Mouse (Mus musculus) kidney, postnatal 4 days (tissue): ENCODE data around the gene Il1rl2.
"Not testable (repeated sequence)": the region's sequence is repeated elsewhere in the genome, so short reads cannot be mapped to it uniquely, and the experiment has no call there.

Source experiments
- DNase-seq, 2 experiments: peaks; one replicate each; pipeline ENCODE4 v3.0.0; 2021; ENCODE audit warnings: mixed read lengths in 2 of 2

Gene Il1rl2

DNA sequence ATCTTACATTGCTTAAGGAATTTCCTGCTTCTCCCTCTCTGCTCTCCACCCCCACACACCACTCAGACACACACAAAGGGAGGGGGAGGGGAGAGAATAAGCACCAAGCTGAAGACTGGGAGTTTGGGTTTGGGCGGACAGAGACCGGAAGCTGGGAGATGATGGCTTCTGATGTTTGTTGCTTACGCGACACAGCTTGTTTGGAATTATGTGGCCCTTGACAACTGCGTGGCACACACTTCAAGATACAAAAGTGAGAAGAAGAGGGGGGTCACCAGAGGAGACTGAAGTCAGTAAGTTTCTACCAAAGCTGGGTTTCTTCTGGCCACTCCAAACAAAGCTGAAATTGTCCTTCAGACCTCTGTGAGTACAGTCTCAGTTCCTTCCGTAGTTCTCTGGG lies at the start of gene Il1rl2:
Il1rl2 (plus strand) TSS at position 154 of the 400 bp plus-strand sequence.
- DNase-seq: peak; percentile 52 to 72

DNA sequence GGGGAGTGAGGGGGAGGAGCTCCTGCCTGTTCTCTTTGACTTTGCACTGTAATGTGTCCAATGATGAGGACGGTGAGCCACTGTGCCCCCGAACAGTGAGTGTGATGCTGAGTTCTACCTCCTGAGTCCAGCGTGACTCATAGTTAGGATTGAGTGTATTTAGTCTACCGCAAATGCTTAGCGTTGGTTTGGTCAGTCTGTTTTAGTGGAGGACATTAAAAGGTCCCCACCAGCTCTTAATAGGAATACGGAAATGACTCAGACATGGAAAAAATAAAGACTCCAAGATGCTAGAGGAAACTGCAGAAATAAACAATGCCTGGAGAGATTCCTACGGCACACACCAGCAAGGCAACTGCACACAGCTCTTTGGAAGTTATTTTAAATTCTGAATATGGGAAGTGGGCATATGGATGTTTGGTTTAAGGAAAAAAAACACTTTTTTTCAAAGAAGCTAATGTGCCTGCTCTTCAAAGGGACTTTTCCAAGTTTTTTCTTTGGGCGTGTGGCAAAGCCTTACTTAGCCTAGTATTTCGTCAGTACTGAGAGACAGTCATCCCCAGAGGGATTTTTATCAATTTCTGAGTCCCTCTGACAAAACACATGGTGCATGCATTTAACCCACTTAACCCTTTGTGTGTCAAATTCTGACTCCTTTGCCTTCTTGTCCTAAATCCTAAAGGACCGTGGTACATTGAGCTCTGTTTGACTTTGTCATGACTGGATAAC lies 49.0 kb upstream of the Il1rl2 start:
- DNase-seq: no peak

- DNase-seq: no peak
Measured at GRCm38 (mm10) chr1:40277944-40278343, 46.5 kb upstream of the Il1rl2 start.

- no peak for DNase-seq
Measured at GRCm38 (mm10) chr1:40278720-40279119, 45.7 kb upstream of the Il1rl2 start.

- no peak for DNase-seq
Measured at GRCm38 (mm10) chr1:40279182-40279743, 45.1 kb upstream of the Il1rl2 start.

GRCm38 (mm10) chr1:40281950-40282349 lies 42.5 kb upstream of the Il1rl2 start:
- DNase-seq: no peak

GRCm38 (mm10) chr1:40282394-40282793 lies 42.0 kb upstream of the Il1rl2 start:
- no peak for DNase-seq

GRCm38 (mm10) chr1:40283995-40284394 lies 40.4 kb upstream of the Il1rl2 start:
- no peak for DNase-seq

DNA sequence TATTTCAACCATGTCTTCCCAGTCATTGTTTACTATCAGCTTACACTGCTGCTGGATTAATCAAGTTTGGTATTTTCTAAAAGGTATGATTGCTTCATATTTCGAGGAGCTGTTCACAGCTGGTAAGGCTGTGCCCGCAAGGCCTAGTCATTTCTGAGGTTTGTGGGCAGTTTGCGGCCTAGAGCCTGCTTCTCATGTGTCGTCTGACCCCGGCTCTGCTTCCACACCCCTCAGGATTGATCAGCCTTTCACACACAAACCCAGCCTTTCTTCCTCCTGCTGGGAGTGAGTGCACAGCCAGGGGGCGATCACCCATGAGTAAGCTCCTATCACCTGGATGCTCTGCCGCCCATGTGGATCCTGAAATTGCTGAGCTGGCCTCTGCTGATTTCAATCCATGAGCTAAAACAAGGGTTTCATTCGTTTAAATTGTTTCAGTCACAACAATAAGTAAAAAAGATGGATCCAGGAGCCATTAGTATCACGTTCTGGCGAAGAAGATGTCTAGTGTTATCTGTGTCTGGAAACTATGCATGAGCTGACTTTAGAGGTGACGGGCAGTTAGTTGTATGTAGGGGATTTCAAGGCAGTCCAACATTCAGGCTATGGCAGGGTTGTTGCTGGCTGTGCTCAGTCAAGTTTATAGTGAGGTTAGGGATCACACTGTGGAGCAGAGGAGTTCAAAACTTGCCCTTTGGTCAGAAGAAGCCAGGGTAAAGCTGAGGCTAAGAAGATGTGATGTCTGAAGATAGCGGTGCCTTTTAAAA lies 33.7 kb upstream of the Il1rl2 start:
- DNase-seq: no peak

- no peak for DNase-seq
Measured at GRCm38 (mm10) chr1:40292231-40292630, 32.2 kb upstream of the Il1rl2 start.

DNA sequence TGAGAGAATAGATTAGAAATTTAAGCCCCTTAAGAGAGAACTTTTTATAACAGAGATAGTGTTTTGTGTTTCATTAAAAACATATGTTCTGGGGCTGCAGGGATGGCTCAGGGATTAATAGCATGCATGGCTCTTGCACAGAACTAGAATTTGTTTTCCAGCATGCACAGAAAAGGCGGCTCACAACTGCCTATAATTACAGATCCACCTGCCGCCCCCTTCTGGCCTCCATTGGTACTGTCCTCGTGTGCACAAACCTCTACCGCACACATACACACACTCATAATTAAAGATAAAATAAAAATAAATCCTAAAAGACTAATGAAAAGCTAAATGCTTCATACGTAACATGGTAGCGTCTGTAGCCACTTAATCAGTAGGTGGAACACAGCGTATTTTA lies 30.5 kb upstream of the Il1rl2 start:
- peak; percentile 24 to 30 for DNase-seq

GRCm38 (mm10) chr1:40294824-40295223 lies 29.6 kb upstream of the Il1rl2 start:
- DNase-seq: no peak

- DNase-seq: no peak
Measured at GRCm38 (mm10) chr1:40298053-40298452, 26.4 kb upstream of the Il1rl2 start.

- DNase-seq: no peak
Measured at GRCm38 (mm10) chr1:40303179-40303866, 21.1 kb upstream of the Il1rl2 start.

- DNase-seq: not testable (repeated sequence)
Measured at GRCm38 (mm10) chr1:40304321-40304720, 20.1 kb upstream of the Il1rl2 start.

GRCm38 (mm10) chr1:40306111-40306510 lies 18.3 kb upstream of the Il1rl2 start:
- DNase-seq: no peak

DNA sequence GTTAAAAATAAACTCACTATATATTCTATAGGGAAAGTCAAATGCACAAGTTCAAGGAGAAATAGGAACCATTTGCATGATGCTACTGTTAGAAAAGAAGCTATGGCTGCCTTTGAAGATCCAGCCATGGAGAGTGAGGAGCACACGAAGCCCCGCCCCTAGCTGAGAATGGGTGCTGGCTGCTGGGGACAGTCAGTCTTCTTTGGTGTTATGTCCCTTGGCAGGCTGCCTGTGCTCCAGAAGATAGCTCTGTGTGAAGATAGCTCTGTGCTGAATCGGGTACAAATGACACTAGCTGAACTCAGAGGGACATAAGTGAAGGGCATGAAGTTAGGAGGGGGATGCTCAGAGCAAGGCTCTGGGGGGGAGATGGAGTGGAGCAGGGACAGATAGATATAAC lies 13.3 kb upstream of the Il1rl2 start:
- DNase-seq: no peak

DNA sequence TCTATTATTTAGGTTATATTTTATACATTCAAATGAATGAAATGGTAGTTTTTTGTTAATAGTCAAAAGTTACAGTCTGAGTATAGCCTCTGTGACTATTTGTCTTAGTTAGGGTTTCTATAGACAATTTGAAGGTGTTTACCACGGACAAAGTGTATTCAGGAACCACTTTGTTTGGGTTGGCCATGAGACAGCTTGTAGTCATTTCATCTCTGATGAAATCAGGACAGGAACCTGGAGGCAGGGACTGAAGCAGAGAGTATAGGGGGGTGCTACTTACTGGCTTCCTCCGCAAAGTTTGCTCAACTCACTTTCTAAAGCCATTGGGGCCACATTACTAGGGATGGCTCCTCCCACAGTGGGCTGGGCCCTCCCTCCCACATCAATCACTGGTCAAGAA lies 12.8 kb upstream of the Il1rl2 start:
- no peak for DNase-seq

- no peak for DNase-seq
Measured at GRCm38 (mm10) chr1:40314016-40314415, 10.4 kb upstream of the Il1rl2 start.

- DNase-seq: no peak
Measured at GRCm38 (mm10) chr1:40317657-40318056, 6.8 kb upstream of the Il1rl2 start.

GRCm38 (mm10) chr1:40321824-40322223 lies 2.6 kb upstream of the Il1rl2 start:
- no peak for DNase-seq

GRCm38 (mm10) chr1:40322543-40322942 lies 1.9 kb upstream of the Il1rl2 start:
- DNase-seq: no peak

- DNase-seq: peak; percentile 14 to 28
Measured at GRCm38 (mm10) chr1:40324955-40325702, 719 bp downstream of the Il1rl2 start.
